Mouse (Mus musculus): ENCODE measurements around the gene Ecel1. TPM values are rescaled to one million over a fixed set of nuclear protein-coding genes. Genes with fewer than 3 reads are reported as not detected.

Ecel1 gene
- polyA plus RNA-seq (2015; fragmentation: Nextera tagmentation; extraction: Ambion mirVana), result 3.0 and 5.7 TPM in 2 replicates

- H3K27ac ChIP-seq (ENCODE audit: low read length), result no peak within 1 kb of the TSS
- 2% methylated on average over 12 of the region's 12 CpGs for WGBS
- no peaks in the 10 kb centered on the region for H3K9me3 ChIP-seq (replicated peaks; ENCODE audit: control insufficient read depth, low read length)
- H3K4me1 ChIP-seq (ENCODE audit: control insufficient read depth, insufficient read depth, low read length), result no peaks in the 10 kb centered on the region; the same call in 1 of the 2 replicates
- peaks cover 76% of the 10 kb centered on the region for H3K27me3 ChIP-seq (ENCODE audit: control insufficient read depth, insufficient read depth, low read length)
- peak within 1 kb of the TSS; percentile 52 for H3K4me2 ChIP-seq (ENCODE audit: low read depth, low read length)
- no peaks in the 10 kb centered on the region for H3K36me3 ChIP-seq (ENCODE audit: control insufficient read depth, insufficient read depth, low read length)
- H3K4me3 ChIP-seq (replicated peaks; ENCODE audit: low read length), result peak within 1 kb of the TSS; percentile 38
- H3K9ac ChIP-seq (ENCODE audit: low read length), result no peak within 1 kb of the TSS
- no peak for ATAC-seq (ENCODE audit: insufficient read depth, low FRiP score)
These were observed at the start of gene Ecel1 for GRCm38 (mm10) chr1:87156199-87156587. TSS of gene Ecel1 (minus strand) at chr1:87156521.

- Histone ChIP-seq H3K4me2 (ENCODE audit: low read depth, low read length) (no peak overlapping the region), H3K4me1 (ENCODE audit: control insufficient read depth, insufficient read depth, low read length) (0 out of 2 replicates have a peak, but pooled peaks cover 5% of the 10 kb centered on the region), H3K4me3 (replicated peaks; ENCODE audit: low read length) (no peak overlapping the region), H3K9me3 (replicated peaks; ENCODE audit: control insufficient read depth, low read length) (no peaks in the 10 kb centered on the region), H3K36me3 (ENCODE audit: control insufficient read depth, insufficient read depth, low read length) (no peaks in the 10 kb centered on the region), H3K9ac (ENCODE audit: low read length) (no peak overlapping the region), H3K27me3 (ENCODE audit: control insufficient read depth, insufficient read depth, low read length) (peaks cover 18% of the 10 kb centered on the region; the same call in 1 of the 2 replicates), H3K27ac (ENCODE audit: low read length) (no peak overlapping the region)
- ATAC-seq (ENCODE audit: insufficient read depth, low FRiP score), result no peak
- WGBS, result 36% methylated on average over 3 of the region's 3 CpGs
These were observed 49.2 kb upstream of the Ecel1 start for GRCm38 (mm10) chr1:87205502-87205901.

GRCm38 (mm10) chr1:87205038-87205437, 48.7 kb upstream of the Ecel1 start:
- H3K27ac ChIP-seq (ENCODE audit: low read length), result no peak overlapping the region
- WGBS, result 55% methylated on average over 6 of the region's 6 CpGs
- no peak overlapping the region for H3K4me2 ChIP-seq (ENCODE audit: low read depth, low read length)
- 0 out of 2 replicates have a peak, but pooled peaks cover 5% of the 10 kb centered on the region for H3K4me1 ChIP-seq (ENCODE audit: control insufficient read depth, insufficient read depth, low read length)
- no peaks in the 10 kb centered on the region for H3K9me3 ChIP-seq (replicated peaks; ENCODE audit: control insufficient read depth, low read length)
- H3K27me3 ChIP-seq (ENCODE audit: control insufficient read depth, insufficient read depth, low read length), result peaks cover 18% of the 10 kb centered on the region; the same call in 1 of the 2 replicates
- no peak overlapping the region for H3K4me3 ChIP-seq (replicated peaks; ENCODE audit: low read length)
- H3K36me3 ChIP-seq (ENCODE audit: control insufficient read depth, insufficient read depth, low read length), result no peaks in the 10 kb centered on the region
- no peak for ATAC-seq (ENCODE audit: insufficient read depth, low FRiP score)
- no peak overlapping the region for H3K9ac ChIP-seq (ENCODE audit: low read length)

- Histone ChIP-seq H3K4me2 (ENCODE audit: low read depth, low read length) (no peak within 1 kb of the TSS), H3K27ac (ENCODE audit: low read length) (no peak within 1 kb of the TSS), H3K36me3 (ENCODE audit: control insufficient read depth, insufficient read depth, low read length) (no peaks in the 10 kb centered on the region), H3K4me1 (ENCODE audit: control insufficient read depth, insufficient read depth, low read length) (0 out of 2 replicates have a peak, but pooled peaks cover 5% of the 10 kb centered on the region), H3K9ac (ENCODE audit: low read length) (no peak within 1 kb of the TSS), H3K4me3 (replicated peaks; ENCODE audit: low read length) (no peak within 1 kb of the TSS), H3K9me3 (replicated peaks; ENCODE audit: control insufficient read depth, low read length) (no peaks in the 10 kb centered on the region), H3K27me3 (ENCODE audit: control insufficient read depth, insufficient read depth, low read length) (peaks cover 18% of the 10 kb centered on the region; the same call in 1 of the 2 replicates)
- no peak for ATAC-seq (ENCODE audit: insufficient read depth, low FRiP score)
- WGBS, result 83% methylated on average over 7 of the region's 7 CpGs
These were observed 48.1 kb upstream of the Ecel1 start, which contains the start of gene Chrng for GRCm38 (mm10) chr1:87204465-87204864. TSS of gene Chrng (plus strand) at chr1:87204657.

- ATAC-seq (ENCODE audit: insufficient read depth, low FRiP score), result no peak
- Histone ChIP-seq H3K4me1 (ENCODE audit: control insufficient read depth, insufficient read depth, low read length) (0 out of 2 replicates have a peak, but pooled peaks cover 5% of the 10 kb centered on the region), H3K9me3 (replicated peaks; ENCODE audit: control insufficient read depth, low read length) (no peaks in the 10 kb centered on the region), H3K4me2 (ENCODE audit: low read depth, low read length) (no peak overlapping the region), H3K4me3 (replicated peaks; ENCODE audit: low read length) (no peak overlapping the region), H3K9ac (ENCODE audit: low read length) (no peak overlapping the region), H3K27me3 (ENCODE audit: control insufficient read depth, insufficient read depth, low read length) (peaks cover 18% of the 10 kb centered on the region; the same call in 1 of the 2 replicates), H3K36me3 (ENCODE audit: control insufficient read depth, insufficient read depth, low read length) (no peaks in the 10 kb centered on the region), H3K27ac (ENCODE audit: low read length) (no peak overlapping the region)
- WGBS, result 78% methylated on average over 5 of the region's 5 CpGs
These were observed 47.5 kb upstream of the Ecel1 start for GRCm38 (mm10) chr1:87203779-87204178.

- 26% methylated on average over 1 of the region's 1 CpGs for WGBS
These were observed 45.5 kb upstream of the Ecel1 start for GRCm38 (mm10) chr1:87201848-87202247.

GRCm38 (mm10) chr1:87200811-87201210, 44.5 kb upstream of the Ecel1 start:
- no peaks in the 10 kb centered on the region for H3K9me3 ChIP-seq (replicated peaks; ENCODE audit: control insufficient read depth, low read length)
- no peak overlapping the region for H3K27ac ChIP-seq (ENCODE audit: low read length)
- no peak for ATAC-seq (ENCODE audit: insufficient read depth, low FRiP score)
- H3K4me1 ChIP-seq (ENCODE audit: control insufficient read depth, insufficient read depth, low read length), result 0 out of 2 replicates have a peak, but pooled peaks cover 4% of the 10 kb centered on the region
- no peak overlapping the region for H3K4me3 ChIP-seq (replicated peaks; ENCODE audit: low read length)
- H3K36me3 ChIP-seq (ENCODE audit: control insufficient read depth, insufficient read depth, low read length), result no peaks in the 10 kb centered on the region
- WGBS, result 31% methylated on average over 2 of the region's 2 CpGs
- H3K9ac ChIP-seq (ENCODE audit: low read length), result no peak overlapping the region
- H3K4me2 ChIP-seq (ENCODE audit: low read depth, low read length), result no peak overlapping the region
- H3K27me3 ChIP-seq (ENCODE audit: control insufficient read depth, insufficient read depth, low read length), result peaks cover 3% of the 10 kb centered on the region; the same call in 1 of the 2 replicates

More at GRCm38 (mm10) chr1:87201848-87202247, 45.5 kb upstream of the Ecel1 start:
- H3K27ac ChIP-seq (ENCODE audit: low read length), result no peak overlapping the region
- H3K36me3 ChIP-seq (ENCODE audit: control insufficient read depth, insufficient read depth, low read length), result no peaks in the 10 kb centered on the region
- no peak overlapping the region for H3K9ac ChIP-seq (ENCODE audit: low read length)
- no peak overlapping the region for H3K4me3 ChIP-seq (replicated peaks; ENCODE audit: low read length)
- no peaks in the 10 kb centered on the region for H3K9me3 ChIP-seq (replicated peaks; ENCODE audit: control insufficient read depth, low read length)
- H3K4me2 ChIP-seq (ENCODE audit: low read depth, low read length), result no peak overlapping the region
- ATAC-seq (ENCODE audit: insufficient read depth, low FRiP score), result no peak
- 0 out of 2 replicates have a peak, but pooled peaks cover 5% of the 10 kb centered on the region for H3K4me1 ChIP-seq (ENCODE audit: control insufficient read depth, insufficient read depth, low read length)
- H3K27me3 ChIP-seq (ENCODE audit: control insufficient read depth, insufficient read depth, low read length), result peaks cover 11% of the 10 kb centered on the region; the same call in 1 of the 2 replicates

GRCm38 (mm10) chr1:87198119-87199065, 42.1 kb upstream of the Ecel1 start:
- no peak for ATAC-seq (ENCODE audit: insufficient read depth, low FRiP score)

GRCm38 (mm10) chr1:87197296-87197695, 41.0 kb upstream of the Ecel1 start:
- H3K9ac ChIP-seq (ENCODE audit: low read length), result no peak overlapping the region
- no peaks in the 10 kb centered on the region for H3K36me3 ChIP-seq (ENCODE audit: control insufficient read depth, insufficient read depth, low read length)
- no peaks in the 10 kb centered on the region for H3K27me3 ChIP-seq (ENCODE audit: control insufficient read depth, insufficient read depth, low read length)
- H3K9me3 ChIP-seq (replicated peaks; ENCODE audit: control insufficient read depth, low read length), result no peaks in the 10 kb centered on the region
- 76% methylated on average over 9 of the region's 9 CpGs for WGBS
- ATAC-seq (ENCODE audit: insufficient read depth, low FRiP score), result no peak
- H3K4me1 ChIP-seq (ENCODE audit: control insufficient read depth, insufficient read depth, low read length), result no peaks in the 10 kb centered on the region
- H3K4me3 ChIP-seq (replicated peaks; ENCODE audit: low read length), result no peak overlapping the region
- H3K4me2 ChIP-seq (ENCODE audit: low read depth, low read length), result no peak overlapping the region
- no peak overlapping the region for H3K27ac ChIP-seq (ENCODE audit: low read length)

More at GRCm38 (mm10) chr1:87198119-87199065, 42.1 kb upstream of the Ecel1 start:
- no peak overlapping the region for H3K27ac ChIP-seq (ENCODE audit: low read length)
- no peak overlapping the region for H3K4me3 ChIP-seq (replicated peaks; ENCODE audit: low read length)
- H3K4me1 ChIP-seq (ENCODE audit: control insufficient read depth, insufficient read depth, low read length), result no peaks in the 10 kb centered on the region
- 74% methylated on average over 12 of the region's 12 CpGs for WGBS
- no peak overlapping the region for H3K9ac ChIP-seq (ENCODE audit: low read length)
- no peak overlapping the region for H3K4me2 ChIP-seq (ENCODE audit: low read depth, low read length)
- no peaks in the 10 kb centered on the region for H3K36me3 ChIP-seq (ENCODE audit: control insufficient read depth, insufficient read depth, low read length)
- no peaks in the 10 kb centered on the region for H3K27me3 ChIP-seq (ENCODE audit: control insufficient read depth, insufficient read depth, low read length)
- no peaks in the 10 kb centered on the region for H3K9me3 ChIP-seq (replicated peaks; ENCODE audit: control insufficient read depth, low read length)

Measured in stomach, embryonic 16.5 days (tissue).